8 mouse cellular contexts compared by ENCODE assay signal in the genomic region with DNA sequence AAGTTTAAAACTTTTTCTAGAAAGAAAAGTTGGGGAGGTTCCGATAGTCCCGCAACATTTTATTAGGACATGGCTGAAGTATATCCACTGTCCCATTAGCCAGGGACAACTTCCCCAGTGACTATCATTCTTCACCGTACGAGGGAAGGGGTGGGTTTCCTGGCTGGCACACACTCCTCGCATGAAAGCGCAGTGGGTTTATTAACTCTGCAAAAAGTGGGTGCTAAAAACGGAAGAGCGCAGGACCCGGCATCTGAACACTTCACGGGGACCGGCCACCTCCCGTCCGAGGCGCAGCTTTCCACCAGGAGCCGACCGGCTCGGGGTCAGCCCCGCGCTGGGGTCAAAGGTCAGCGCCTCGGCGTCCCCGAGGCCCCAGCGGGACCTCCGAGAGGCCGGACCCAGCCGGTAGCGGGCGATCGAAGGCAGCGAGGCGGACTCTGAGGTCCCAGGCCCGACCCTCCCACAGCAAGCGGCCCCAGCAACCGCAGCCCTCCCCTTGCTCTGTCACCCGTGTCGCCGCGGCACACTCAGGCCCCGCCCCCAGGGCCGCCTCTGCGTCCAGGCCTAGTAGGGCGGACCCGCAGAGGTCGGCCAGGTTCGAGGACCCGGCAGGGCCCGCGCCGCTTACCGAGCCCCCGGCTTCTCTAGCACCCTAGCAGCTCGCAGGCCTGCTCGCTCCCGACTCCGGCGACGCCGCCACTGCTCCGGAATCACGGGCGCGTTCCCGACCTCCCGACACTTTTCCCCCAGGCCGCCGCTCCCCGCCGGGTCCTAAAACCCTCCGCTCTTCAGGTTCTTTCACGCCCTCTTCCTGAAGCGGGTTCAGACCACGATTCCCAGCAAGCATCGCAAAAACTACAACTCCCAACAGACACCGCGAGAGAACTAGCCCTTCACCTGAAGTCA. TPM values are rescaled to one million over a fixed set of nuclear protein-coding genes. Genes with fewer than 3 reads are reported as not detected.
A peak's percentile ranks its signal among the peaks of the same experiment; 100 is the strongest.
DNase-seq lines count a peak whose midpoint lies in the region; ATAC-seq and TF ChIP-seq lines count a peak whose summit lies in the region.

Gene Armh3, minus strand, starts transcription at position 704 of the 909 bp plus-strand sequence.

- TF ChIP-seq CTCF in CH12.LX (conservative IDR thresholded peaks at IDR 0.05 in 1 of 2, IDR thresholded peaks at IDR 0.05 in 1 of 2; ENCODE audit: low read depth in 2 of 2, low read length in 2 of 2), result peak in 1 of 2 experiments; percentile 35; a peak in 2 of 4 replicates

- TF ChIP-seq POLR2A in CH12.LX (IDR thresholded peaks at IDR 0.05; ENCODE audit: low read depth, low read length), result peak; percentile 71

- ATAC-seq in forebrain, embryonic 11.5 days (replicated peaks; ENCODE audit: low FRiP score), result peak; percentile 93
- peak; percentile 95 for ATAC-seq in heart, embryonic 16.5 days (replicated peaks; ENCODE audit: extremely low read depth, insufficient read depth, low FRiP score)
- peak; percentile 95 for ATAC-seq in liver, embryonic 15.5 days (ENCODE audit: insufficient read depth)
- peak; percentile 91 for ATAC-seq in neural tube, embryonic 12.5 days (ENCODE audit: low FRiP score, low read depth)

- H3K36me3 ChIP-seq in CH12.LX (replicated peaks in 1 of 2; ENCODE audit: control insufficient read depth in 1 of 2, insufficient read depth in 1 of 2, low read length in 1 of 2), result peaks cover 0 to 3% of the 10 kb centered on the region in 2 experiments
- H3K36me3 ChIP-seq in forebrain, embryonic 11.5 days (ENCODE audit: control insufficient read depth, insufficient read depth, low read length), result no peaks in the 10 kb centered on the region
- H3K36me3 ChIP-seq in heart, embryonic 16.5 days (ENCODE audit: control insufficient read depth, insufficient read depth), result no peaks in the 10 kb centered on the region
- no peaks in the 10 kb centered on the region for H3K36me3 ChIP-seq in liver, embryonic 15.5 days (replicated peaks)
- H3K36me3 ChIP-seq in neural tube, embryonic 12.5 days, result peaks cover 5% of the 10 kb centered on the region; the same call in 1 of the 2 replicates

- H3K9ac ChIP-seq in CH12.LX (ENCODE audit: insufficient read depth, low read depth), result peak within 1 kb of the TSS; percentile 75
- H3K9ac ChIP-seq in forebrain, embryonic 11.5 days (ENCODE audit: low read length), result peak within 1 kb of the TSS; percentile 87
- H3K9ac ChIP-seq in heart, embryonic 16.5 days (ENCODE audit: low read length), result peak within 1 kb of the TSS; percentile 97
- H3K9ac ChIP-seq in liver, embryonic 15.5 days, result peak within 1 kb of the TSS; percentile 81
- H3K9ac ChIP-seq in neural tube, embryonic 12.5 days, result peak within 1 kb of the TSS; percentile 85

- peak within 1 kb of the TSS; percentile 89 for H3K4me2 ChIP-seq in CH12.LX (ENCODE audit: insufficient read depth, low read depth, poor library complexity, severe bottlenecking)
- peak within 1 kb of the TSS; percentile 74 for H3K4me2 ChIP-seq in forebrain, embryonic 11.5 days (ENCODE audit: low read depth, low read length, severe bottlenecking)
- H3K4me2 ChIP-seq in heart, embryonic 16.5 days (ENCODE audit: low read depth, low read length), result peak within 1 kb of the TSS; percentile 88
- peak within 1 kb of the TSS; percentile 85 for H3K4me2 ChIP-seq in liver, embryonic 15.5 days
- H3K4me2 ChIP-seq in neural tube, embryonic 12.5 days (replicated peaks), result peak within 1 kb of the TSS; percentile 60

- H3K27ac ChIP-seq in CH12.LX (ENCODE audit: insufficient read depth, low read depth), result peak within 1 kb of the TSS; percentile 71
- H3K27ac ChIP-seq in forebrain, embryonic 11.5 days (ENCODE audit: low read depth, low read length), result peak within 1 kb of the TSS; percentile 80
- H3K27ac ChIP-seq in heart, embryonic 16.5 days (ENCODE audit: low read length), result peak within 1 kb of the TSS; percentile 96
- peak within 1 kb of the TSS; percentile 87 for H3K27ac ChIP-seq in liver, embryonic 15.5 days (replicated peaks)
- peak within 1 kb of the TSS; percentile 92 for H3K27ac ChIP-seq in neural tube, embryonic 12.5 days

- TF ChIP-seq EP300 in CH12.LX (IDR thresholded peaks at IDR 0.05; ENCODE audit: low read length), result no peak

- peaks cover 4% of the 10 kb centered on the region; the same call in 1 of the 2 replicates for H3K79me2 ChIP-seq in CH12.LX (replicated peaks; ENCODE audit: control insufficient read depth, extremely low read depth, insufficient read depth, poor library complexity, severe bottlenecking)

- DNase-seq in CH12.LX (ENCODE audit: extremely low read depth), result peak; percentile 94
- DNase-seq in c-Kit-positive CD71-positive TER-119-negative erythroid progenitor cells, embryonic 14.5 days (ENCODE audit: low read depth), result peak; percentile 92
- peak; percentile 96 for DNase-seq in forebrain, embryonic 11.5 days (ENCODE audit: low spot score)
- peak; percentile 95 to 97 for DNase-seq in kidney, postnatal 36 days
- DNase-seq in telencephalon, adult 2 months (ENCODE audit: low read depth, low spot score), result peak; percentile 97

- H3K4me1 ChIP-seq in CH12.LX (ENCODE audit: control insufficient read depth in 1 of 2, insufficient read depth in 2 of 2), result peaks cover 8 to 25% of the 10 kb centered on the region in 2 experiments
- H3K4me1 ChIP-seq in forebrain, embryonic 11.5 days (replicated peaks; ENCODE audit: control insufficient read depth, insufficient read depth, low read length), result peaks cover 3% of the 10 kb centered on the region; the same call in 1 of the 2 replicates
- peaks cover 7% of the 10 kb centered on the region for H3K4me1 ChIP-seq in heart, embryonic 16.5 days (ENCODE audit: control insufficient read depth, insufficient read depth, low read length)
- peaks cover 24% of the 10 kb centered on the region for H3K4me1 ChIP-seq in liver, embryonic 15.5 days (replicated peaks)
- peaks cover under 1% of the 10 kb centered on the region; the same call in 1 of the 2 replicates for H3K4me1 ChIP-seq in neural tube, embryonic 12.5 days

- dilution Hi-C loops in CH12.LX (cut with MboI; ENCODE audit: extremely low pct_ligation_motif_present, extremely low pct_unique_long_range_greater_than_20kb, low sequenced_read_pairs), result no loop called here

- peak within 1 kb of the TSS; percentile 55 to 77 (median 63) for H3K4me3 ChIP-seq in CH12.LX (replicated peaks in 1 of 3; ENCODE audit: low read depth in 2 of 3, low read length in 2 of 3, poor library complexity in 1 of 3)
- H3K4me3 ChIP-seq in forebrain, embryonic 11.5 days (ENCODE audit: low read depth, low read length), result peak within 1 kb of the TSS; percentile 80
- peak within 1 kb of the TSS; percentile 82 for H3K4me3 ChIP-seq in heart, embryonic 16.5 days (ENCODE audit: low read length)
- H3K4me3 ChIP-seq in liver, embryonic 15.5 days (replicated peaks), result peak within 1 kb of the TSS; percentile 78
- H3K4me3 ChIP-seq in neural tube, embryonic 12.5 days, result peak within 1 kb of the TSS; percentile 85

- WGBS in forebrain, embryonic 11.5 days, result 2% methylated on average over 74 of the region's 76 CpGs
- WGBS in heart, embryonic 16.5 days, result 1% methylated on average over 70 of the region's 76 CpGs
- WGBS in liver, embryonic 15.5 days (ENCODE audit: insufficient replicate concordance), result under 1% methylated on average over 76 of the region's 76 CpGs
- 1% methylated on average over 71 of the region's 76 CpGs for WGBS in neural tube, embryonic 12.5 days

- no peak; the same call in 1 of the 2 replicates for TF ChIP-seq RAD21 in CH12.LX (IDR thresholded peaks at IDR 0.05; ENCODE audit: low read depth, low read length)

- H3K9me3 ChIP-seq in CH12.LX (replicated peaks; ENCODE audit: low read length), result peaks cover 9% of the 10 kb centered on the region
- no peaks in the 10 kb centered on the region for H3K9me3 ChIP-seq in forebrain, embryonic 11.5 days (ENCODE audit: control insufficient read depth, low read length)
- H3K9me3 ChIP-seq in heart, embryonic 16.5 days (replicated peaks; ENCODE audit: control insufficient read depth, low read length), result no peaks in the 10 kb centered on the region
- H3K9me3 ChIP-seq in liver, embryonic 15.5 days (replicated peaks), result no peaks in the 10 kb centered on the region
- H3K9me3 ChIP-seq in neural tube, embryonic 12.5 days, result 0 out of 2 replicates have a peak, but pooled peaks cover 5% of the 10 kb centered on the region

- in situ Hi-C loops in CH12.LX (cut with MboI; ENCODE audit: low pct_ligation_motif_present, low pct_unique_long_range_greater_than_20kb, low sequenced_read_pairs), result no loop called here

- no peaks in the 10 kb centered on the region for H3K27me3 ChIP-seq in CH12.LX (replicated peaks)
- H3K27me3 ChIP-seq in forebrain, embryonic 11.5 days (ENCODE audit: control insufficient read depth, insufficient read depth, low read length), result no peaks in the 10 kb centered on the region
- H3K27me3 ChIP-seq in heart, embryonic 16.5 days (ENCODE audit: control insufficient read depth, insufficient read depth, low read length), result no peaks in the 10 kb centered on the region
- H3K27me3 ChIP-seq in liver, embryonic 15.5 days, result 0 out of 2 replicates have a peak, but pooled peaks cover 3% of the 10 kb centered on the region
- no peaks in the 10 kb centered on the region; the same call in 1 of the 2 replicates for H3K27me3 ChIP-seq in neural tube, embryonic 12.5 days (replicated peaks)

TF ChIP-seq in CH12.LX, 34 proteins besides CTCF, POLR2A, EP300 and RAD21 (continues in another document):
- TF ChIP-seq TCF12 (IDR thresholded peaks at IDR 0.05; ENCODE audit: low read depth, low read length) (no peak; the same call in 1 of the 2 replicates), ZC3H11A (IDR thresholded peaks at IDR 0.05; ENCODE audit: low read depth, low read length) (no peak), KAT2A (IDR thresholded peaks at IDR 0.05; ENCODE audit: insufficient replicate concordance, low read length) (peak; percentile 91; the same call in 1 of the 2 replicates), SIN3A (IDR thresholded peaks at IDR 0.05; ENCODE audit: low read length) (peak; percentile 81), ETS1 (conservative IDR thresholded peaks at IDR 0.05; ENCODE audit: low read depth, low read length) (no peak; the same call in 1 of the 2 replicates), NELFE (IDR thresholded peaks at IDR 0.05; ENCODE audit: low read depth, low read length) (peak; percentile 25; the same call in 1 of the 2 replicates), BHLHE40 (IDR thresholded peaks at IDR 0.05; ENCODE audit: low read depth, low read length) (peak; percentile 60), JUND (conservative IDR thresholded peaks at IDR 0.05; ENCODE audit: low read depth, low read length) (no peak), HCFC1 (IDR thresholded peaks at IDR 0.05; ENCODE audit: low read depth, low read length) (peak; percentile 95), E2F4 (IDR thresholded peaks at IDR 0.05; ENCODE audit: insufficient replicate concordance, low read depth, low read length) (no peak)

RNA-seq across cellular contexts. Expression of gene Armh3, which starts in this region (rescaled TPM):
- total RNA-seq in CH12.LX (2012; rRNA removed) (1.9 and 2.2 TPM in 2 replicates), CH12.LX (2014; rRNA removed) (1.1 and 1.3 TPM in 2 replicates)
- polyA plus RNA-seq in CH12.LX (2012; ENCODE audit: insufficient read length, low read depth), result 4.3 and 4.9 TPM in 2 replicates
- 17.2 and 19.4 TPM in 2 replicates for polyA plus RNA-seq in forebrain, embryonic 11.5 days (2014; fragmentation: Nextera tagmentation; extraction: Ambion mirVana)
- polyA plus RNA-seq in heart, embryonic 16.5 days (2015; fragmentation: Nextera tagmentation; extraction: Ambion mirVana), result 14.8 and 15.3 TPM in 2 replicates
- 4.0 and 4.1 TPM in 2 replicates for polyA plus RNA-seq in liver, embryonic 15.5 days (2015; fragmentation: Nextera tagmentation; extraction: Ambion mirVana)
- polyA plus RNA-seq in neural tube, embryonic 12.5 days (2016; fragmentation: Nextera tagmentation; extraction: Ambion mirVana), result 21.2 and 23.0 TPM in 2 replicates

Comparison
In these comparisons a context has a peak if more than half of its experiments do, and no peak if none do; other contexts are left out.
1. Peak in every context shown above with its lines: DNase-seq, ATAC-seq, H3K4me3 ChIP-seq and H3K27ac ChIP-seq.